Mouse (Mus musculus) brain, adult 2 months (tissue): Measurements from ENCODE around the gene Pdzd9.
"Not testable (repeated sequence)": the region's sequence is repeated elsewhere in the genome, so short reads cannot be mapped to it uniquely, and the experiment has no call there.

Source experiments
- DNase-seq: peaks from one replicate; pipeline ENCODE4 v3.0.0; 2011; ENCODE audit warnings: low read depth, low spot score

The Pdzd9 gene

GRCm38 (mm10) chr7:120670153-120670875 lies at the start of gene Pdzd9:
Gene Pdzd9 (minus strand): TSS chr7:120670343.
- DNase-seq: peak; percentile 70

- peak; percentile 27 for DNase-seq
Measured at GRCm38 (mm10) chr7:120717261-120717660, 47.1 kb upstream of the Pdzd9 start.

- not testable (repeated sequence) for DNase-seq
Measured at GRCm38 (mm10) chr7:120713951-120714350, 43.8 kb upstream of the Pdzd9 start.

- DNase-seq: no peak
Measured at GRCm38 (mm10) chr7:120713225-120713624, 43.1 kb upstream of the Pdzd9 start.

- peak; percentile 78 for DNase-seq
Measured at GRCm38 (mm10) chr7:120712071-120712470, 41.9 kb upstream of the Pdzd9 start.

- no peak for DNase-seq
Measured at GRCm38 (mm10) chr7:120703888-120704287, 33.7 kb upstream of the Pdzd9 start.

- DNase-seq: no peak
Measured at GRCm38 (mm10) chr7:120699586-120699985, 29.4 kb upstream of the Pdzd9 start.

GRCm38 (mm10) chr7:120696331-120696730 lies 26.2 kb upstream of the Pdzd9 start:
- DNase-seq: no peak

- no peak for DNase-seq
Measured at GRCm38 (mm10) chr7:120695641-120696040, 25.5 kb upstream of the Pdzd9 start.

- no peak for DNase-seq
Measured at GRCm38 (mm10) chr7:120695196-120695595, 25.1 kb upstream of the Pdzd9 start.

- DNase-seq: peak; percentile 54
Measured at GRCm38 (mm10) chr7:120693831-120694375, 23.8 kb upstream of the Pdzd9 start.

- no peak for DNase-seq
Measured at GRCm38 (mm10) chr7:120690634-120691033, 20.5 kb upstream of the Pdzd9 start.

- DNase-seq: peak; percentile 45
Measured at GRCm38 (mm10) chr7:120685227-120685626, 15.1 kb upstream of the Pdzd9 start.

GRCm38 (mm10) chr7:120684731-120685161 lies 14.6 kb upstream of the Pdzd9 start:
- no peak for DNase-seq

GRCm38 (mm10) chr7:120682002-120682401 lies 11.9 kb upstream of the Pdzd9 start:
- no peak for DNase-seq

- DNase-seq: peak; percentile 35
Measured at GRCm38 (mm10) chr7:120679023-120679422, 8.9 kb upstream of the Pdzd9 start.

GRCm38 (mm10) chr7:120677764-120678531 lies 7.8 kb upstream of the Pdzd9 start:
- DNase-seq: peak; percentile 67

- DNase-seq: peak; percentile 74
Measured at GRCm38 (mm10) chr7:120677001-120677643, 7.0 kb upstream of the Pdzd9 start, which contains the start of gene Mosmo. Gene Mosmo (plus strand): TSS chr7:120677618.

GRCm38 (mm10) chr7:120671271-120671670 lies 1.1 kb upstream of the Pdzd9 start:
- no peak for DNase-seq

GRCm38 (mm10) chr7:120662079-120662478 lies 8.1 kb downstream of the Pdzd9 start:
- DNase-seq: no peak

GRCm38 (mm10) chr7:120647849-120648248 lies 22.3 kb downstream of the Pdzd9 start:
- peak; percentile 84 for DNase-seq

- DNase-seq: peak; percentile 4
Measured at GRCm38 (mm10) chr7:120643217-120643616, 26.9 kb downstream of the Pdzd9 start.
